Mouse (Mus musculus): ENCODE results near the gene Edf1.
A peak's percentile ranks its signal among the peaks of the same experiment; 100 is the strongest.
"Not testable (repeated sequence)": the region's sequence is repeated elsewhere in the genome, so short reads cannot be mapped to it uniquely, and the experiment has no call there.

The Edf1 gene

GRCm38 (mm10) chr2:25557221-25557963 is at the start of gene Edf1:
TSS of gene Edf1 (plus strand) at chr2:25557847.
- peak; percentile 100 for DNase-seq

- DNase-seq, result no peak
Observed at GRCm38 (mm10) chr2:25509912-25510311, 47.7 kb upstream of the Edf1 start.

- DNase-seq, result no peak
Observed at GRCm38 (mm10) chr2:25526510-25527302, 30.9 kb upstream of the Edf1 start.

- DNase-seq, result no peak
Observed at GRCm38 (mm10) chr2:25533707-25534106, 23.9 kb upstream of the Edf1 start.

GRCm38 (mm10) chr2:25534178-25534865 is 23.3 kb upstream of the Edf1 start:
- DNase-seq, result peak; percentile 99

- no peak for DNase-seq
Observed at GRCm38 (mm10) chr2:25534866-25535182, 22.8 kb upstream of the Edf1 start.

GRCm38 (mm10) chr2:25536531-25536930 is 21.1 kb upstream of the Edf1 start:
- no peak for DNase-seq

GRCm38 (mm10) chr2:25540541-25540948 is 17.1 kb upstream of the Edf1 start:
- DNase-seq, result peak; percentile 95

- DNase-seq, result no peak
Observed at GRCm38 (mm10) chr2:25541644-25542367, 15.8 kb upstream of the Edf1 start.

- peak; percentile 90 for DNase-seq
Observed at GRCm38 (mm10) chr2:25545996-25546810, 11.4 kb upstream of the Edf1 start.

GRCm38 (mm10) chr2:25546811-25547491 is 10.7 kb upstream of the Edf1 start, which contains the start of gene Traf2:
TSS of gene Traf2 (minus strand) at chr2:25546940.
- peak; percentile 100 for DNase-seq

GRCm38 (mm10) chr2:25549021-25549991 is 8.3 kb upstream of the Edf1 start:
- peak; percentile 96 for DNase-seq

GRCm38 (mm10) chr2:25551186-25551585 is 6.5 kb upstream of the Edf1 start:
- DNase-seq, result peak; percentile 95

- not testable (repeated sequence) for DNase-seq
Observed at GRCm38 (mm10) chr2:25553171-25553786, 4.4 kb upstream of the Edf1 start.

- not testable (repeated sequence) for DNase-seq
Observed at GRCm38 (mm10) chr2:25555479-25555878, 2.2 kb upstream of the Edf1 start.

- DNase-seq, result no peak
Observed at GRCm38 (mm10) chr2:25556296-25556695, 1.4 kb upstream of the Edf1 start.

- DNase-seq, result no peak
Observed at GRCm38 (mm10) chr2:25557964-25558360, 315 bp downstream of the Edf1 start.

GRCm38 (mm10) chr2:25558774-25559173 is 1.1 kb downstream of the Edf1 start:
- peak; percentile 81 for DNase-seq

GRCm38 (mm10) chr2:25560551-25560950 is 2.9 kb downstream of the Edf1 start:
- DNase-seq, result peak; percentile 91

- DNase-seq, result no peak
Observed at GRCm38 (mm10) chr2:25561946-25562345, 4.3 kb downstream of the Edf1 start.

Measured in heart, adult 11 months (tissue).